Mouse (Mus musculus) heart, adult 11 months (tissue): ENCODE data around the gene Mtx1.
"Not testable (repeated sequence)": the region's sequence is repeated elsewhere in the genome, so short reads cannot be mapped to it uniquely, and the experiment has no call there.

Source experiments
- DNase-seq: peaks from one replicate; pipeline ENCODE4 v3.0.0; 2022

Gene Mtx1

DNA sequence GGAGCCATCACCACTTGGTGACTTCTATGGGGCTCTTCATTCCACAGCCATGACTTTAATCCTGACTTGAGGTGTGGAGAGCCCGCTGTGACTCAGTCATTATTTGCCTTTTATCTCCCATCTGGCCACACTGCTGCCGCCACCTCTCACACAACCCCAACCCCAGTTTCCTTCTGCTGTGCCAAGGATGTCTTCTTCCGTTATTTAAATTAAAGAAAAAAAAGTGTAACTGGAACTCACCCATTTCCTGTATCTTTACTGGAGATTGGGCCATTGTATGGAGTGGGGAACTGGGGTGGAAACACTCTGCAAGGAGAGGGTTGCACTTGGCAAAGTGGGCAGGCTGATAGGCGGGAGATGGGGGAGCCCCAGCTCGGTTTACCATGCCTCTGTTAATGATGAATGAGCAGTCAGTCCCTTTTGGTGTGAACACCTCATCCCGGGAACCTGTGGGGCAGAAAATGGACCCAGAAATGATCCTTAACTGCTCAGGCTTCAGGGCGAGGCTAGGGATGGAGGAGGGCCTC lies 44.3 kb downstream of the Mtx1 start:
- DNase-seq: no peak

DNA sequence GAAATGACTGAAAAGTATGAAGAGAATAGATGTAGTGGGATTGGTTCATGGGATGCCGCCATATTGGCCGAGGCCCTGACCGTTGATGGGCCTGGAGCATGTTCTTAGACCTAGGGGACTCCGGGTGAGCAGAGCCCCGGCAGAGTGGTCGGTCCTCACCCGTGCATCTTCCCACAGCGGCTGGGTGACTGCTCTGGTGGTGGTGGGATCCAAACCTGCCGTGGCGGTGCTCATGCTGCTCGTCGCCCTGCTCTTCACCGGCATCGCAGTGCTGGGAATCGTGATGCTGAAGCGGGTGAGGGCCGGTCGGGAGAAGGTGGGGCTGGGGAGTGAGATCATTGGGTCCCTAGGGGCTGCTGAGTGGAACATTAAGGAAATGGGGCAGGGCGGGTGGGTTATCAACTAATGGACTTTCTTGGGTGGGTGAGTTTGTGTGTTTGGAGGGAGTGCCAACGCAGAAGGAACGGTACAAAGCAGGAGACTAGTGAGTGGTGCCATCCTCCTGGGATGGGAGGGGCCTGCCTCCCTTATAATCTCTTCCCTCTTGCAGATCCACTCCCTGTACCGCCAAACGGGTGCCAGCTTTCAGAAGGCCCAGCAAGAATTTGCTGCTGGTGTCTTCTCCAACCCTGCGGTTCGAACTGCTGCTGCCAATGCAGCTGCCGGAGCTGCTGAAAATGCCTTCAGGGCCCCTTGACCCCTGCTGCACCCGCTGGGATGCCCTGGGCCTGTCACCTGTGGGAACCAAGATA lies 45.0 kb downstream of the Mtx1 start:
- DNase-seq: peak; percentile 93

DNA sequence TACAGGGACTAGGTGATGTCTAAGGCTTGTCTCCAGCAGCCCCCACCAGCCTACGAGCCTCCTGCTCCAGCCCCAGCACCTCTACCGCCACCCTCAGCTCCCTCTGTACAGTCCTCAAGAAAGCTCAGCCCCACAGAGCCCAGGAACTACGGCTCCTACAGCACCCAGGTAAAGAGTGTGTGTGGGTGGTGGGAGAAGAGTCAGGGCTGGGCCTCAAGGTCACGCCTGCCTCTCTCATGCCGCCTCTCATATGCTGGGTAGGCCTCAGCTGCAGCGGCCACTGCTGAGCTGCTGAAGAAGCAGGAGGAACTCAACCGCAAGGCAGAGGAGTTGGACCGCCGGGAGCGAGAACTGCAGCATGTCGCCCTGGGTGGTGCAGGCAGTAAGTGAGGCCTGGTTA lies 47.8 kb downstream of the Mtx1 start:
- peak; percentile 90 for DNase-seq

DNA sequence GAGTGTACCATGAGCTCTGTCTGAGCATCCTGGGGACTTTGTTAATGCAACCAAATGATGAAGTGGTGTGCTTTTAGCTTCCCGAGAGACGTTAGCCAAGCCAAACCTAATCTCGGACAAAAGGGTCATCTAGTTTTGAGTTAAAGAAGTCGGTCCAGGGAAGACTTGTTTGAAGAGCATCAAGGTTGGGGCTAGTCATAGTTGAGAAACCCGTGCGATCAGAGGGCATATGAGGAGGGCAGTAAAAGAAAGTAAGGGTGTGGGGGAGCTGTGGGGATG lies 48.8 kb downstream of the Mtx1 start:
- peak; percentile 85 for DNase-seq

DNA sequence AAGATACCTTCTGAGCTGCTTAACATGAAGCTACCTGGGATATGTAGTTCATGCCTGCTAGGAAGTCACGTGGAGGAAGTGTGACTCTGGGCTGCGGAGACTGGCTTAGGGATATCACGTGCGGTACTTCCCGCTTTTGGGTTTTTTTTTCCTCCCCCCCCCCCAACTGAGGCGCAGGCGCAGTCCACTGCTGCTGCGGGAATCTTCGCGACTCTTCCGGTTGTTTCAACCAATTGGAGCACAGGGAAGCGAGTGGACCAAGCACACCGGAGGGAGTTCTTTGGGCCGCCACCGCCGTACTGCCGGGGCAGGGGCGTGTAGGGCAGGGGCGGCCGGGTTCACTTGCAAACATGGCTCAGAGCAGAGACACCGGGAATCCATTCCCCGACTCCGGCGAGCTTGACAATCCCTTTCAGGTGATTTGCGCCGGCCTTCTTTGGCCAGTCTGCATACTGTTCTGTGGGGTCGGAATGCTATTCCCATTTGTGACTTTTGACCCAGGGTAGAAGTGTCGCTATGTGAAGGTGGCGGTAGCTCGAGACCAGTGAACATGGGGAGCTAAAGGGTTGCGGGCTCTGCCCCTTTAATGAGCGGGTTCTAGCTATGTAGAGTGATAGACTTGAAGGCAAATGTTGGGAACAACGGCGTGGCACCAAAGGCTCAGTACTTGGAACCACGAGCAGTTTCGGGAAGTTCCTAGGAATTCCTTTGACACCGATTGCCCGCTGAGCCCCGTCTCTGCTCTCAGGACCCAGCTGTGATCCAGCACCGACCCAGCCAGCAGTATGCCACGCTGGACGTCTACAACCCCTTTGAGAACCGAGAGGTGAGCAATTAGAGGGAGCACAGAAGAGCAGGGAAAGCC lies 49.4 kb downstream of the Mtx1 start, which contains the start of gene Scamp3:
Gene Scamp3 (plus strand): TSS at position 232 of the 865 bp plus-strand sequence.
- peak; percentile 99 for DNase-seq

DNA sequence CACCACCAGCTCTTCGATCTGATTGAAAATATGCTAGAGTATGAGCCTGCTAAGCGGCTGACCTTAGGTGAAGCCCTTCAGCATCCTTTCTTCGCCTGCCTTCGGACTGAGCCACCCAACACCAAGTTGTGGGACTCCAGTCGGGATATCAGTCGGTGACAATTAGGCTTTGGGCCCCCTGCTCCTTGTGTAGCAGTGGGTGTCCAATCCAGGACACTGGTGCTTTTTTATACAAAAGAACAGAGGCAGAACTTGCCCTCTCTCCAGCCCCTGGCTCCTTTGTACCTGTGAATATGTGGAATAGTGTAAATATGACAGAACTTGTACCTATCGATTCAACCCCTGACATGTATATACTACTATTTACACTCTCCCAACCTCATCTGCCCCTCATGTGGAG lies 50.5 kb downstream of the Mtx1 start:
- DNase-seq: peak; percentile 91

DNA sequence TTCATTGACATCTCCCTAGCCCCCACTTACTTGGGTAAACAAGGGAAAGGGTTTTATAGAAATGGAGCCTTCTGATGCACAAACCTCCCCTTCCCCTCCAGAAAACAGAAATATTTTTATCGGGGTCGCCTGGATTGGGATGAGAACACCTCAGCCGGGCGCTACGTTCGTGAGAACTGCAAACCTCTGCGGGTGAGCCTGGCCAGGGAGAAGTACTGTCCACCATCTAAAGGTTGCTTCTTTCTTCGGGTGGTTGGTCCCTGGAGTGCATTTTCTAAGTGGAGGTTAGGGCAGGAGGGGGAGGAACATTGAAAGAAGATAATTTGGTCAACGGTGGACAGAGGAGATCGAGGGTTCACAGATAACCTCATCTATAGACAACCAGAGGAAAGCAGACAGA lies 51.3 kb downstream of the Mtx1 start:
- peak; percentile 87 for DNase-seq

DNA sequence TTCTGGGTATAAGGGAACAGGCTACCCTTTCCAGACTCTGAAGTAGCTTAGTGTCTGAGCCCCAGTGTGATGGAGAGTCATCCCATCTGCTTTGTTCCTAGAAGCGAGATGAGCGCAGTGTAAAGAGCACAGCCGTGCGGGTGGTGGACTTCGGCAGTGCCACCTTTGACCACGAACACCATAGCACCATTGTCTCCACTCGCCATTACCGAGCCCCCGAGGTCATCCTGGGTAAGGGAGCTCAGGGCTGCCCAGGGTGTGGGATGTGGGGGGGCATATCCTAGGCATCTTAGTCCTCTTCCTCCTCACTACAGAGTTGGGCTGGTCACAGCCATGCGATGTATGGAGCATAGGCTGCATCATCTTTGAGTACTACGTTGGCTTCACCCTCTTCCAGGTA lies 52.0 kb downstream of the Mtx1 start:
- DNase-seq: peak; percentile 85

DNA sequence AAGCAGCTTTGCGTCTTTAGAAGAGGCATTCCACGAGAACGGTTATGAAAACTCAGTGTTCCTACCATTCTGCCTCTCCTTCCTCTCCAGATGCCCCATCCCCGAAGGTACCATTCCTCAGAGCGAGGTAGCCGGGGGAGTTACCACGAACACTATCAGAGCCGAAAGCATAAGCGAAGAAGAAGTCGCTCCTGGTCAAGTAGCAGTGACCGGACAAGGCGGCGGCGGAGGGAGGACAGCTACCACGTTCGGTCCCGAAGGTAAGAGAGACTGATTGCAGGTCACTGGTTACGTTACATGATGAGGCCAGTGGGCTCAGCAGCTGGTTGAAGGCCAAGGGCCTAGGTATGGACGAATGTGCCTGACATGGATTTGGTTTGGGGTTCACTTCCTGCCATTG lies 59.9 kb downstream of the Mtx1 start:
- DNase-seq: peak; percentile 91

DNA sequence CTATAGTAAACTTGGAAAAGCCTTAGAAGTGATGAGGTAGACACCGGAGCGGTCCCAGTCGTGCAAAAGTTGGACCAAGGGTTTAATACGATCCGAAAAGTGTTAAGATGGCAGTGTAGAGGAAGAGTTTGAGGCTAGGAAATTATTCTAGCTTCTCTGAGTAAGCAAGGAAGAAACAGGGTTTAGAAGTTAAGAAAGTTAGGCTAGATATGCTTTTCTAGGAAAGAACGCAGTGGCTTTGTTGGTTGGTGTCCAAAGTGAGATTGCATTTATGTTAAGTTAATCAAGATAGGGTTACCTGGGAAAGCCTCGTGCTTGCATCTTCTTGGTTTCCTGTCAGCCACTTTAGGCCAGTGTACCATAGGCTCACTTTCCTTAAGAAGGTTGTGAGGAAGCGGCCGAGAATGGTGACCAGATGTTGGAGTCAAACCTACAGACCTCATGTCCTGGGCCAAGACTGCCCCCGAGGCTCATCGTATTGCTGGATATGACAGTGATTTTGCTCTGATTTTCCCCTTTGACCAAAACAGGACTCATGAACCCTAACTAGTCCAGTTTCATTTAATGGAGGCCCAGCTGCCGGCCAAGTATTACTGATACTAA lies 61.5 kb downstream of the Mtx1 start:
- DNase-seq: peak; percentile 92

DNA sequence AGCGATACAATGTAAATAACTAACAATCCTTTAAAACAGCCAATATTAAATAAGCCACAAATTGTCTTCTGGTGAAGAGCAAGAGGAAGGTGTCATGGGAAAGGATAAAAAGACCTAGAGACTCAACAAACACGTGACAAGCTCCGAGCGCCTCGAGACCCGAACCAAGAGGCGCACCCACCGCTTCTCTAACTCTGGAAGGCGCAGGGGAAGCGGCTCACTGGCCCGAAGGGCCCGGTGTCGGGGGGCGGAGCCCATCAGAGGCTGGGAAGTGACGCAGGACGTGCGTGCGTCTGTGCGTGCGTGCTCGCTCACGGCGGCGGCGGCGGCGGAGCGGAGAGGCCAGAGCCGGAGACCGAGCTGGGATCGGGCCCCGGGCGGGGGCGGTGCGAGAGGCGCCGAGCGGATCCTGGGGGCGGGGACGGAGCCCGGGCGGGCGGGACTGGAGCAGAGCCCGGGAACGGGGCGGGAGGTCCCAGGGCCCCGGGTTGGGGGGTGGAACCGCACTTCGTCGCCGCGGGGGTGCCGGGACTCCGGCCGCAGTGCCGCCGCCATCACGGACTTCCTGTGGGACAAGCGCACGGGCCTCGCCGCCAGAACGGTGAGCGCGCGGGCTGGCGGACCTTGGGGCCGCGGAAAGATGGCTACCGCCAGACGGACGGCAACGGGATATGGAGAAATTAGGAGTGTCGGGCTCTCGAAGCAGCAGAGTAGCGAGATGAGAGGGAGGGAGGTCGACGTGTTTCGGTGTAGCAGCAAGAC lies 62.2 kb downstream of the Mtx1 start, which contains the start of gene Clk2:
Gene Clk2 (plus strand): TSS at position 290 of the 762 bp plus-strand sequence.
- peak; percentile 100 for DNase-seq

DNA sequence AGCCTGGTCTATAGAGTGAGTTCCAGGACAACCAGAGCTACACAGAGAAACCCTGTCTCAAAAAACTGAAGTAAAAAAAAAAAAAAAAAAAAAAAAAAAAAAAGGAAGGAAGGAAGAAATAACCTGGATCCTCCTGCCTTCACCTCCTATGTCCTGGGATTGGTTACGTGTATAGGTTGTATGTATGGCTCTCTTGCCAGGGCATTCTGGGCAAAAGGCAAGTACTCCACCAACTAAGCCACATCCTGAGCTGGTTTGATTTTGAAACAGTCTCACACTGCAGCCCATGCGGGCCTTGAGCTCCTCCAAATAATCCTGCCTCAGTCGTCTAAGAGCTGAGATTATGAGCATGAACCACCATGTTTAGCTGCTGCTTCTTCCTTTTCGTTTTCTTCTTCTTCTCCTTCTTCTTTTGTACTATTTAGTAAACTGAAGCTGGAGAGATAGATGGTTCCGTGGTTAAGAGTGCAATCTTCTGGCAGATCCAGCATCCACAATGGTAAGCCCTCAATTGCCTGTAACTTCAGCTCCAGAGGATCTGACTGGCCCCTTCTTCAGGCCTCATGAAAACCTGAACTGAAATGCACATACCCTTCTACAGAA lies 63.1 kb downstream of the Mtx1 start:
- no peak for DNase-seq

DNA sequence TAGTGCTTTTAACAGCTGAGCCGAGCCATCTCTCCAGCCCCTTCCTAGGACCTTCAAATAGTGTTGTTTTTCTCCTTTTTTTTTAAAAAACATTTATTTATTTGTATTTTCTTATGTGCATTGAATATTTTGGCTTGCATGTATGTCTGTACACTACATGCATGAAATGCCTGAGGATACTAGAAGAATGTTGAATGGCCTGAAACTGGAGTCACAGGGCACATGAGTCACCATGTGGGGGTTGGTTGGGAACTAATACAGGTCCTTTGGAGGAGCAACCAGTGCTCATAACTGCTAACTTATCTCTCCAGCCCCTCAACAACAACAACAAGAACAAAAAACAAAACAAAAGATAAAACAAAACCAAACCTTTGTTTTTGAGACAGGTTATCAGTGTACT lies 63.8 kb downstream of the Mtx1 start:
- DNase-seq: no peak

DNA sequence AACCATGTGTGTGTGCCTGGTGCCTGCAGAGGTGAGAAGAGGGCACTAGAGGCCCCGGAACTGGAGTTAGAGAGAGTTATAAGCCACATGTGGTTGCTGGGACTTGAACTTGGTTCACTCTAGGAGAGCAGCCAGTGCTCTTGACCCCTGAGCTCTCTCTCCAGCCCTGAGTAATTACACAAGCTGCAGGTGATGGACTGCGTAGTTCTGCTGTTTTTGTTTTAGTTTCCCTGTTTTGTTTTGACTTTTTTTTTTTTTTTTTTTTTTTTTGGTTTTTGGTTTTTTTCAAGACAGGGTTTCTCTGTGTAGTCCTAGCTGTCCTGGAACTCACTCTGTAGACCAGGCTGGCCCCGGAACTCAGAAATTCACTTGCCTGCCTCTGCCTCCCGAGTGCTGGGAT lies 65.1 kb downstream of the Mtx1 start:
- no peak for DNase-seq

DNA sequence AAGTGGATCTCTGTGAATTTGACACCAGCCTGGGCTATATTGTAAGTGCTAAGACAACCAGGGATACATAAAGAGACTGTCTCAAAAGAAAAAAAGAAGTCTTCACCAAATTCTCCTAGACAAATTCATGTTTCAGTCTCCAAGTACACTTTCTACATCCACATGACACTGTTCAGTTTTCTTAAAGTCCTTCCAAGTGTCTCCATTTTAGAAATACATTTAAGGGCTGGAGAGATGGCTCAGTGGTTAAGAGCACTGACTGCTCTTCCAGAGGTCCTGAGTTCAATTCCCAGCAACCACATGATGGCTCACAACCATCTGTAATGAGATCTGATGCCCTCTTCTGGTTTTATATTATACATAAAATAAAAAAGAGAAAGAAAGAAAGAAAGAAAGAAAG lies 65.7 kb downstream of the Mtx1 start:
- not testable (repeated sequence) for DNase-seq

DNA sequence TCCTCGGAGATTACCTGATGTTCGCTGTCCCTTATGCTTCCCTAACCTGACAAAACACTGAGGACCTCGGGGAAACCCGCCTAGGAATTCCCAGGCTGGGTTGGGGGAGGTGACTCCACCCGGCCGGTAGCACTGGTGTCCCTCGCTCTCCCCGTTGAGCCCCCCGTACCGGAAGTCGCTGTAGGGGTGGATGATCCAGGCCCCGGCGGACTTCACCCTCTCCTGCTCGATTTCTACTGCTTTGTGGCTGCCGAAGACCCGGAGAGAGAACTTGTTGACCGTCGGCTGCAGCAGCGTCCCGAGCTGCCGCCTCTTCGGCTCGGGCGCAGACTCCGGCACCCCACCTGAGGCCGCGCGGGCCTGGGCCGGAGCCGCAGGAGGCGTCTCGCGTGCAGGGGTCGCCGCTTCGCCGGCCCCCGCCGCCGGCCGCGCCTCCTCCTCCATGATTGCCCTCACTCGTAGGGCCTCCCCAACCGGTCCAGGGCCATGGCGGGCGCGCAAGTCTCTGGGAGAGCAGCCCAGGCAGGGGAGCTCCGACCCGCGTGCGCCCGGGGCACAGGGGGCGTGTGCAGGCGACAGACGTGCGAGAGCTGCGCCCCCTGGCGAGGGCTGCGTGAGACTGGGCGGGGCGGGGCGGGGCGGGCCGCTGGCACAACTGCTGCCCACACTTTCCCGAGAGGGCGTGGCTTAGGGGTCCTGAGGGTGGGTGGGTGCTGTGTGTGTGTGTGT lies 67.1 kb downstream of the Mtx1 start, which contains the start of gene Hcn3:
Gene Hcn3 (minus strand): TSS at position 581 of the 729 bp plus-strand sequence.
- DNase-seq: peak; percentile 92

DNA sequence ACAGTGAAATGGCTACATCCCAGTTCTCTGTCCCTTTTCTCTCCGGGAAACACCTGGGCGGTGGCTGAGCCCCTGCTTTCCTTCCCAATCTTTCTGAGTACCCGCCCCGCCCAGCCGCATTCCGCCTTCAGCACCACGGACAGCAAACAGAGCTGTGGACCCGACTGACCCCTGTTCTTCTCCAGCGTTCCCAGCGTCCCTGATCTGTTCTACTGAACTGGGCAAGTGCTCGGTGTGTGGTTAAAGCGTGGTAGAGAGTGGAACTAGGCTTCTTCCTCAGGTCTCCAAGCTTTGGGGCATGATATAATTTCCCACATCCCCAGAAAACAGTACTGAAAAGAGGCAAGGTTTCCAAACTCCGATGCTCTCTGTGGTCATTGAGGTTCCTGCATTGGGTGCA lies 67.7 kb downstream of the Mtx1 start:
- DNase-seq: peak; percentile 90
